Mouse (Mus musculus) neural tube, postnatal 0 days (tissue): ENCODE measurements around the gene Olfr686. TPM values are rescaled to one million over a fixed set of nuclear protein-coding genes. Genes with fewer than 3 reads are reported as not detected.

ENCODE experiments used
- polyA plus RNA-seq: library from polyadenylated mRNA; unstranded; fragments of >200 nt; fragmentation: Nextera tagmentation; extraction: Ambion mirVana; gene quantifications from 2 replicates; pipeline ENCODE4 v1.2.1, GENCODE M21; 2015

Gene Olfr686
- polyA plus RNA-seq: not detected in 2 replicates

DNA sequence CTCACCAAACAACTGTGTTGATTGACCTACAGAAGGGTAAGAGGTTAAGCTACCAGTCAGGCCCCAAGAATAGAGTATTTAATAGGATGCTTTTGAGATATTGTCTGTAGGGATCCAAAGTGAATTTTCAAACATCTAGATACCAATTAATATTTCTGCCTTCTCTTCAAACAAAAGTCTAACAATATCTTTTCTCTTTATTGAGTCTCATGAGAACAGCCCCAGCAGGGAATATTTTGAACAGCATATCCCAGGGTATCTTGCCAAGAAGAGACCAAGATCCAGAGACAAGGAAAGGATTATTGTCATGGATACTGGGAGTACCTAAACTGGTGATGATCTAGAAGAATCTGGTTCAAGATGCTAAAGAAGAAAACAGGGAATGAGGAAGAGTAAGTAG lies at the start of gene Olfr686:
Gene Olfr686, minus strand, starts transcription at position 101 of the 400 bp plus-strand sequence.

DNA sequence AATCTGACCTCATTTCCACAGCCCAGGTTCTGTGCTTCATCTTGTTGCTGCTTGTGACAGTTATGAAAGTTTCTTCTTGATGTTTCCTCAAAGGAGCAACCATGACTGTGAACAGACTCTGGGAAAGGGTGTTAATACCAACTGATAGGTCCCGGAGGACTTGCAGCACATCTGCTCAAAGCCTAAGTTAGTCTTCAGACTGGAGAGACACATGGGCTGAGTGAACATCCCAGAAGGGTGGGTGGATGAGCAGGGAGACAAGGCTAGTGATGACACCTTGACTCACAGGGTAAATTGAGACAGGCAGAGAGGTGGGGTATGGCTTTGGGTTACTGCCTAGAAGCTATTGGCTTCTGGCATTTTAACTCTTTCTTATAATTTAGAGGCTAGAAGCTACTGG lies 21.4 kb downstream of the Olfr686 start, which contains the start of gene Olfr685:
Gene Olfr685, minus strand, starts transcription at position 101 of the 400 bp plus-strand sequence.

DNA sequence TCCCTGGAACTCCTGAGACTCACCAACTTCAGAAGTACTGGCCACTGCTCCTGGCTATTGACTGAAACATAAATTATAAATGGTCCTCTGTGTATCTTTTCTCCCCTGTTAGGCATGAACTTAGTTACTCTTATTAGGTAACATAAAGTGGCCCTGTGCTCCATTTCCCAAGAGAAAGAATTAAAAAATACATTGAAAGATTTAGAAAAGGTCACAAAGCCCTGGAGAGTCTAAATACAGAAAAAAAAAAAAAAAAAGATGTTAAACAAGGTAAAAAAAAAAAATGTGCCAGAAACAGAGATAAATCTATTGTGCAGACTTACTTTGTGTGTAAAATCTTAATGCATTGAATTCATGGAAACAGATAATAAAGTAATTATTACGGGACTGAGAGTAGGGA lies 43.7 kb downstream of the Olfr686 start, which contains the start of gene Olfr684:
Gene Olfr684, minus strand, starts transcription at position 101 of the 400 bp plus-strand sequence.

Other genes starting within 250 kb of the Olfr686 start
- not detected in 2 replicates for gene Olfr670, start 244.9 kb downstream of the Olfr686 start, polyA plus RNA-seq
- not detected in 2 replicates for gene Olfr671, start 228.4 kb downstream of the Olfr686 start, polyA plus RNA-seq
- not detected in 2 replicates for gene Olfr672, start 205.5 kb downstream of the Olfr686 start, polyA plus RNA-seq
- not detected in 2 replicates for gene Olfr675, start 179.0 kb downstream of the Olfr686 start, polyA plus RNA-seq
- gene Olfr676, start 174.8 kb downstream of the Olfr686 start, polyA plus RNA-seq: not detected in 2 replicates
- not detected in 2 replicates for gene Olfr677, start 156.1 kb downstream of the Olfr686 start, polyA plus RNA-seq
- not detected in 2 replicates for gene Olfr678, start 143.0 kb downstream of the Olfr686 start, polyA plus RNA-seq
- not detected in 2 replicates for gene Olfr679, start 126.3 kb downstream of the Olfr686 start, polyA plus RNA-seq
- gene Olfr680-ps1, start 114.7 kb downstream of the Olfr686 start, polyA plus RNA-seq: not detected in 2 replicates
- not detected in 2 replicates for gene Olfr681, start 90.6 kb downstream of the Olfr686 start, polyA plus RNA-seq
- not detected in 2 replicates for gene Olfr683, start 60.5 kb downstream of the Olfr686 start, polyA plus RNA-seq
- not detected in 2 replicates for gene Olfr684, start 43.8 kb downstream of the Olfr686 start, polyA plus RNA-seq
- gene Olfr685, start 21.5 kb downstream of the Olfr686 start, polyA plus RNA-seq: not detected in 2 replicates
- not detected in 2 replicates for gene Olfr688, start 80.6 kb upstream of the Olfr686 start, polyA plus RNA-seq
- 0.19 TPM in 1 of 2 replicates, not detected in the other for gene Olfr689, start 103.7 kb upstream of the Olfr686 start, polyA plus RNA-seq
- not detected in 2 replicates for gene Olfr690, start 126.6 kb upstream of the Olfr686 start, polyA plus RNA-seq
- gene Olfr691, start 134.8 kb upstream of the Olfr686 start, polyA plus RNA-seq: 0.24 and 0.31 TPM in 2 replicates
- not detected in 2 replicates for gene Olfr692, start 160.7 kb upstream of the Olfr686 start, polyA plus RNA-seq
- gene Gm5901, start 167.6 kb upstream of the Olfr686 start, polyA plus RNA-seq: not detected in 2 replicates
- gene Fam160a2, start 192.6 kb upstream of the Olfr686 start, polyA plus RNA-seq: 29.2 and 36.0 TPM in 2 replicates
- 0.13 and 0.18 TPM in 2 replicates for gene Cnga4, start 197.1 kb upstream of the Olfr686 start, polyA plus RNA-seq
- gene Cckbr, start 218.2 kb upstream of the Olfr686 start, polyA plus RNA-seq: 7.7 and 8.3 TPM in 2 replicates